Mouse (Mus musculus) lung, postnatal 0 days (tissue): ENCODE data around the gene Creb3l1. TPM values are rescaled to one million over a fixed set of nuclear protein-coding genes. Genes with fewer than 3 reads are reported as not detected.

Experiments
- ATAC-seq: fragments of 200-750 bp; cut with Nextera tagmentation; 2 replicates; pipeline ENCODE4 v1.8.0; 2017; ENCODE audit warnings: moderate library complexity
- DNase-seq: peaks from one replicate; pipeline ENCODE4 v3.0.0-alpha.2; 2016; ENCODE audit warnings: low spot score
- H3K27ac ChIP-seq: fragments of 300-500 bp; sonication (generic); 2 replicates; pipeline ENCODE4 v1.5.1; 2014; ENCODE audit warnings: antibody characterized with exemption, mild to moderate bottlenecking, low read length, mixed read lengths
- H3K27me3 ChIP-seq: fragments of 300-500 bp; sonication (generic); replicated peaks from 2 replicates; pipeline ENCODE4 v1.6.1; 2014; ENCODE audit warnings: low read length, mixed read lengths; ENCODE audit not compliant: insufficient read depth
- H3K36me3 ChIP-seq: fragments of 300-500 bp; sonication (generic); 2 replicates; pipeline ENCODE4 v1.6.1; 2014; ENCODE audit warnings: low read length, mixed read lengths; ENCODE audit not compliant: insufficient read depth
- H3K4me1 ChIP-seq: fragments of 300-500 bp; sonication (generic); 2 replicates; pipeline ENCODE4 v1.6.1; 2014; ENCODE audit warnings: antibody characterized with exemption, low read depth, low read length, mixed read lengths; ENCODE audit not compliant: insufficient read depth
- H3K4me2 ChIP-seq: fragments of 300-500 bp; sonication (generic); replicated peaks from 2 replicates; pipeline ENCODE4 v1.6.1; 2014; ENCODE audit warnings: low read depth, mild to moderate bottlenecking, low read length, moderate library complexity, mixed read lengths
- H3K4me3 ChIP-seq: fragments of 300-500 bp; sonication (generic); 2 replicates; pipeline ENCODE4 v1.5.1; 2014; ENCODE audit warnings: low read depth, low read length
- H3K9ac ChIP-seq: fragments of 300-500 bp; sonication (generic); replicated peaks from 2 replicates; pipeline ENCODE4 v1.6.1; 2014; ENCODE audit warnings: low read depth, mild to moderate bottlenecking
- H3K9me3 ChIP-seq: fragments of 300-500 bp; sonication (generic); 2 replicates; pipeline ENCODE4 v1.6.1; 2016; ENCODE audit warnings: low read length, mixed read lengths
- CTCF ChIP-seq: IDR thresholded peaks from 2 replicates; pipeline ENCODE4 v1.5.1; 2016; ENCODE audit warnings: antibody characterized with exemption, mild to moderate bottlenecking
- EP300 ChIP-seq: IDR thresholded peaks from 2 replicates; pipeline ENCODE4 v1.6.1; 2016; ENCODE audit warnings: antibody characterized with exemption, mild to moderate bottlenecking, control low read depth
- WGBS: fragments of 180-500 bp; shearing (Covaris S2); extraction: QIAGEN DNeasy Blood & Tissue Kit; methylation state at CpG from one replicate; pipeline ENCODE4 v1.1.7; 2014; 5-methylcytosine and 5-hydroxymethylcytosine counted together
- polyA plus RNA-seq: library from polyadenylated mRNA; unstranded; fragments of >200 nt; fragmentation: Nextera tagmentation; extraction: Ambion mirVana; gene quantifications from 2 replicates; pipeline ENCODE4 v1.2.1, GENCODE M21; 2015

Creb3l1 gene
- polyA plus RNA-seq, 1 experiment from 2014 or later = 8.1 TPM

DNA sequence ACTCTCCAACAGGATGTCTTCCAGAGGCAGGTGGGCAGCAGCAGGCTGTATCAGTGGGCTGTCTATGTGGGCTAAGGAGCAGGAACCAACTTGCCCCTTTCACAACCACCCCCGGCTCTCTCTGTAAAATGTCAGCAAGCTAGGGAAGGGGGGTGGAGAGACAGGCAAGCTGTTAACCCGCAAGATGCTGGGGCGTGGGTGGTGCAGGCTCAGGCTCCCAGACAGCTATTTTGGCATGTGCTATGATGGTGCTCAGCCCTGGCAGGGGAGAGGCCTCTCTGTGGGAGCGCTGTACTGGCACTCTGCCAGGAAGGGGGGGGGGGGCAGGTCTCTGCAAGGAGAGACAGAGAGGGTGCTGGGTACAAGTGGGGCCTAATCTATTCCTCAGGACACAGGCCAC, 67.2 kb downstream of the Creb3l1 start:
- Histone ChIP-seq H3K27ac (peak overlapping the region; percentile 15; the same call in 1 of the 2 replicates), H3K9ac (no peak overlapping the region), H3K4me3 (no peak overlapping the region), H3K4me1 (peaks cover 28% of the 10 kb centered on the region), H3K9me3 (no peaks in the 10 kb centered on the region), H3K4me2 (no peak overlapping the region), H3K27me3 (no peaks in the 10 kb centered on the region), H3K36me3 (no peaks in the 10 kb centered on the region)
- no peak for TF ChIP-seq EP300
- TF ChIP-seq CTCF = no peak
- ATAC-seq (peak; percentile 18), DNase-seq (peak; percentile 42)
- 7% methylated on average over 3 of the region's 4 CpGs for WGBS

DNA sequence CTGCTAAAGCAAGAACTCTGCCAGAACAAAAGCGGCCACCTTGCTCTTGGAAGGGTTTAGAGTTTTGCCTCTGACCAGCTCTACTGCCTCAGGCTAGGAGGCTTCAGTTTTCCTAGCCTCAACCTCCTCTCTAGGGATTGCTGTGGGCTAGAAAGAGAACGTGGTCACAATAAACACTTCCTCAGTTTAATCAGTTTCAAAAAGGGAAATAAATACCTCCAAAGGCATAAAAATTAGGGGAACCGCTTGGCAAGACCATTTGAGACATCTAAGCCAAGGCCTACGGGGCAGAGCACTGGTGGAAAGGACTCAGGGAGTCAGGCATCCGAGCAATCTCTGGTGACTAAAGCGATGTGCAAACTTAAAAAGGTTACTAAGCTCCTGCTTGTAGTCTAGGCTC, 68.4 kb downstream of the Creb3l1 start:
- no peak overlapping the region for H3K4me3 ChIP-seq
- ATAC-seq (no peak), DNase-seq (no peak)
- WGBS = 68% methylated on average over 6 of the region's 6 CpGs
- H3K27ac ChIP-seq = peak overlapping the region; percentile 68; the same call in 1 of the 2 replicates
- H3K27me3 ChIP-seq = no peaks in the 10 kb centered on the region
- H3K9me3 ChIP-seq = no peaks in the 10 kb centered on the region
- H3K4me2 ChIP-seq = no peak overlapping the region
- no peaks in the 10 kb centered on the region for H3K36me3 ChIP-seq
- 0 out of 2 replicates have a peak overlapping the region, but pooled peaks have one; percentile 16 for H3K9ac ChIP-seq
- TF ChIP-seq EP300 (no peak), CTCF (no peak)
- H3K4me1 ChIP-seq = peaks cover 25% of the 10 kb centered on the region

DNA sequence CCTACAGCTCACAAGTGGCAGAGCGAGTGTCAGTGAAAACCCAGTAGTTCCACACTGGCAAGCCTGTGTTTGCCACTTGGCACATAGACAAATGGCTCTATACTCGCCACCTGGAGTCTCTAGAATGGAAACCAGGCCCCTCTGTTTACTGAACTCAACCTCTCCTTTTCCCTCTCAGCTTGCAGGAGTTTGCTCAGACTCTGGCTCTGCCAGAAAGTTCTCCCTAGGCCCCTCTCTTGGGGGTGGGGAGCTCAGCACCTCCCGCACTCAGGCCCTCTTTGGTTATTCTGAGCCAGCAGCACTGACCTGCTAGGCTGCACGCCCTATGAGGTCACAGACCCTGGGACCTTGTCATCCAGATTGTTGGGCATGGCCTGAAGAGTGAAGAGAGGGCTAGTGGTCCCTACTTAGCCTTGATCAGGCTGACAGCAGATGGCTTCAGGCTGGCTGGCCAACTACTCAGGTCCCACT, 69.1 kb downstream of the Creb3l1 start:
- H3K9me3 ChIP-seq = no peaks in the 10 kb centered on the region
- H3K36me3 ChIP-seq = no peaks in the 10 kb centered on the region
- H3K9ac ChIP-seq = no peak overlapping the region
- peak overlapping the region; percentile 68 for H3K27ac ChIP-seq
- H3K4me1 ChIP-seq = peaks cover 32% of the 10 kb centered on the region
- WGBS = 41% methylated on average over 4 of the region's 4 CpGs
- DNase-seq (no peak), ATAC-seq (no peak)
- H3K4me3 ChIP-seq = no peak overlapping the region
- no peaks in the 10 kb centered on the region for H3K27me3 ChIP-seq
- TF ChIP-seq EP300 = no peak
- no peak for TF ChIP-seq CTCF
- no peak overlapping the region for H3K4me2 ChIP-seq

DNA sequence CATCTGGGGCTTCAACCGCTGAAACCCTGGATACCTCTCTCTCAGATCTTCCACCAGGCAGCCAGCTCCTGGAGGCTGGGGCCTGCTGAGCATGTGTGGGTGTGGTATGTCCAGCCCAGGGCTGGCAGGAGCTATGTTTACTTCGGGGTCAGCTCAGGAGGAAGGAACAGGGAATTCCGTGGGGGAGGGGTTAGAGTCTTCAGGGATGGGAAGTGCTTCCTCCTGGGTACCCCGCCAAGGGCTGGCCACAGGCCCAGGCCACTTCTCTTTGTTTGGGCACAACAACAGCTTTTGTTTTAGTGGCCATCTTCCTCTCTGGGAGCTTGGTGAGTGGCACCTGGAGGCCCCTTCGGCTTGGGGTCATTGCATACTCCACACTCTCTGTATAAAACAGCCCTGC, 70.5 kb downstream of the Creb3l1 start:
- ATAC-seq = peak; percentile 92
- Histone ChIP-seq H3K9ac (no peak overlapping the region; the same call in 1 of the 2 replicates), H3K4me1 (peaks cover 43% of the 10 kb centered on the region), H3K4me3 (no peak overlapping the region), H3K36me3 (no peaks in the 10 kb centered on the region), H3K27me3 (no peaks in the 10 kb centered on the region), H3K27ac (peak overlapping the region; percentile 68), H3K4me2 (no peak overlapping the region), H3K9me3 (no peaks in the 10 kb centered on the region)
- 8% methylated on average over 5 of the region's 5 CpGs for WGBS
- TF ChIP-seq CTCF = peak; percentile 37
- TF ChIP-seq EP300 = peak; percentile 84
- DNase-seq = peak; percentile 94

DNA sequence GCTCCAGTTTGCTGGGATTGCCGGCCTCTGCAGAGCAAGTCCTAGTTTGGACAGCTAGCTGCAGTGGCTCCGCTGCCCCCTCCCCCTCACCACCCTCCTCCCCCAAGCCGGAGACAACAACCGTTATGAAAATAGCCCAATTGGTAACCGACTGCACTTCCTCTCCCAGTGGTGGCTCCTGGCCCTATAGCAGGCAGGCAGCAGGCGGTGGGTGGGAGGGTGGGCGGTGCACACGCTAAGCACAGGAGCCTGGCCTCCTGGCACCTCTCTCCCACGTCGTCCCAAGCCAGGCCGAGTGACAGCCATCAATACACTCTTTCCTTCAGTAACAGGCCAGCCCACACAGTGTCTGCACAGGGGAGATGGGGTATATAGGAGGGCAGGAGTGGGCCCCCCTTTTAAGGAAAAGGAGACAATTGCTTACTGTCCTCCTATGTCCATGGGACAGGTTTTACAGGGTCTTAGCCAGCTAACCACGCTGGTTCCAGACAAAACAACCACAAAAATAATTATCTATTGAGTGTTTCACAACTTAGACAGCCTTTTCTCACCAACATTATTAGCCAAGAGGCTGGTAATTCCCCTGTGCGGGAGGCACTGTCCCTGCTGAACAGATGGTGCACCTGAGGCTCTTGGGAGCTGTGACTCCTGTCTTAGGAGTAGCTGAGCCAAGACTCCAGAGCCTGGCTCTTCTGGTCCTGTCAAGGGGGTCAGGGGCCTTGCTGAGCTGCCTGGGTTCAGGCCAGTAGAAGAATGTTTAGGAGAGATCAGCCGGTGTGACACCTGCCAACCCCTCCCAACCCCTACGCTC, 73.8 kb downstream of the Creb3l1 start:
- Histone ChIP-seq H3K36me3 (no peaks in the 10 kb centered on the region), H3K4me1 (peaks cover 44% of the 10 kb centered on the region), H3K9ac (0 out of 2 replicates have a peak overlapping the region, but pooled peaks have one; percentile 13), H3K4me3 (no peak overlapping the region), H3K27ac (peak overlapping the region; percentile 74), H3K27me3 (no peaks in the 10 kb centered on the region), H3K9me3 (no peaks in the 10 kb centered on the region), H3K4me2 (peak overlapping the region; percentile 44)
- ATAC-seq = peak; percentile 51
- TF ChIP-seq EP300 = no peak
- no peak for TF ChIP-seq CTCF
- 19% methylated on average over 14 of the region's 15 CpGs for WGBS
- DNase-seq = peak; percentile 78

DNA sequence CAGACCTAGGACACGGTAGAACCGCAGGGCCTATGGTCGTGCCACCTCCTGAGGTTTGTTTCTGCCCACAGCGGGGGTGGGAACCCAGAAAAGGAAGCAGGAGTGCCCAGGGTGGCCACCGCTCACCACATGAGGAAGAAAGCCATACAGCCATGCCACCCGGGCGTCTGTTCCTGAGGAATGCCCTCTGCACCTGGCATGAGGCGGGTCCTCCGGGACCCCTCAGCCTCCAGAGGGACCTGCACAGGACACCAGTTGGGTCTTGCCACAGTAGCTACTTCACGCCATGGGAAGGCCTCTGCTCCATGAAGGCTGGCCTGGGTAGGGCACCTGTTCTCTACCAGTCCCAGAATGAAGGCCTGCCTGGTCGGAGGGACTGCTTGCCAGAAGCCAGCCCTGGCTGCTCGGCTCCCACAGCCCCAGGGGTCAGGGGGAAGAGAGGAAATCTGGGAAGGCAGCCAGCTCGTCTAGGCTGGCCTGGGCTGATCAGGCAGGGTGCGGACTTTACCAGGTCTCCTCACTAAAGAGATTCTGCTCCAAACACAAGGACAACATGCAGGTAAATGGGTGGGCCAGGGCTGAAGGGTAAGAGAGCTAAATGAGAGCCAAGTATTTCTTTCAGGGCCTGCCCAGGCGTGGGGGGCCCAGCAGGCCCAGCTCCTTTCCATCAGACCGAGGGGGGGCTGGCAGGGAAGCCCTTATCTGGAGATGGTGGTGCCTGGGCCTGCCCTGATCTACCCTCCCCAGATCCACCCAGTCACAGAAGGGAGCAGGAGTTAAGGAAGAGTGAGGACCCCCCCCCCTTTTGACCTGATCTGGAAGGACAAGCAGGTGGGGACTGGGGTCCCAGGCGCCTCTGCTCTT, 74.7 kb downstream of the Creb3l1 start:
- no peak for TF ChIP-seq EP300
- no peak for TF ChIP-seq CTCF
- H3K36me3 ChIP-seq = no peaks in the 10 kb centered on the region
- no peak overlapping the region for H3K4me3 ChIP-seq
- peak overlapping the region; percentile 13; the same call in 1 of the 2 replicates for H3K9ac ChIP-seq
- DNase-seq = no peak
- H3K4me1 ChIP-seq = peaks cover 37% of the 10 kb centered on the region
- ATAC-seq = no peak; the same call in 1 of the 2 replicates
- H3K27ac ChIP-seq = peak overlapping the region; percentile 28
- H3K9me3 ChIP-seq = no peaks in the 10 kb centered on the region
- WGBS = 53% methylated on average over 17 of the region's 17 CpGs
- H3K4me2 ChIP-seq = peak overlapping the region; percentile 44
- no peaks in the 10 kb centered on the region for H3K27me3 ChIP-seq
